Mouse (Mus musculus): ENCODE measurements at regions not wholly inside any gene's neighbourhood (a gene's known extent, or its start where the extent isn't known, plus 50 kb on each side); places are given as distances from the start of the nearest gene placed in this dataset.
A peak's percentile ranks its signal among the peaks of the same experiment; 100 is the strongest.

GRCm38 (mm10) chr1:30751138-30751907, 122.4 kb downstream of the Phf3 start:
- Histone ChIP-seq H3K27ac (no peak overlapping the region), H3K36me3 (replicated peaks) (no peaks in the 10 kb centered on the region), H3K4me3 (replicated peaks) (no peak overlapping the region), H3K9ac (no peak overlapping the region), H3K27me3 (no peaks in the 10 kb centered on the region), H3K4me1 (no peaks in the 10 kb centered on the region), H3K9me3 (no peaks in the 10 kb centered on the region), H3K4me2 (no peak overlapping the region)
- 0 out of 2 replicates have a peak, but pooled peaks have one; percentile 36 for ATAC-seq (ENCODE audit: low FRiP score)
- WGBS = 79% methylated on average over 3 of the region's 3 CpGs

GRCm38 (mm10) chr1:30741955-30742354, 131.8 kb downstream of the Phf3 start:
- no peak for ATAC-seq (ENCODE audit: low FRiP score)
- Histone ChIP-seq H3K4me2 (no peak overlapping the region), H3K4me1 (no peaks in the 10 kb centered on the region), H3K27ac (no peak overlapping the region), H3K27me3 (no peaks in the 10 kb centered on the region), H3K9ac (no peak overlapping the region), H3K4me3 (replicated peaks) (no peak overlapping the region), H3K36me3 (replicated peaks) (no peaks in the 10 kb centered on the region), H3K9me3 (no peaks in the 10 kb centered on the region)

GRCm38 (mm10) chr1:30740831-30741230, 132.9 kb downstream of the Phf3 start:
- no peak overlapping the region for H3K27ac ChIP-seq
- H3K36me3 ChIP-seq (replicated peaks) = no peaks in the 10 kb centered on the region
- H3K27me3 ChIP-seq = no peaks in the 10 kb centered on the region
- 80% methylated on average over 3 of the region's 3 CpGs for WGBS
- no peaks in the 10 kb centered on the region for H3K4me1 ChIP-seq
- no peak for ATAC-seq (ENCODE audit: low FRiP score)
- no peak overlapping the region for H3K4me3 ChIP-seq (replicated peaks)
- no peaks in the 10 kb centered on the region for H3K9me3 ChIP-seq
- no peak overlapping the region for H3K9ac ChIP-seq
- H3K4me2 ChIP-seq = no peak overlapping the region

- Histone ChIP-seq H3K27ac (no peak overlapping the region), H3K9ac (no peak overlapping the region), H3K36me3 (replicated peaks) (no peaks in the 10 kb centered on the region), H3K27me3 (no peaks in the 10 kb centered on the region), H3K4me1 (no peaks in the 10 kb centered on the region), H3K4me2 (no peak overlapping the region), H3K9me3 (no peaks in the 10 kb centered on the region), H3K4me3 (replicated peaks) (no peak overlapping the region)
- no peak for ATAC-seq (ENCODE audit: low FRiP score)
- 54% methylated on average over 2 of the region's 2 CpGs for WGBS
Observed at GRCm38 (mm10) chr1:30721519-30721918, 152.2 kb downstream of the Phf3 start.

DNA sequence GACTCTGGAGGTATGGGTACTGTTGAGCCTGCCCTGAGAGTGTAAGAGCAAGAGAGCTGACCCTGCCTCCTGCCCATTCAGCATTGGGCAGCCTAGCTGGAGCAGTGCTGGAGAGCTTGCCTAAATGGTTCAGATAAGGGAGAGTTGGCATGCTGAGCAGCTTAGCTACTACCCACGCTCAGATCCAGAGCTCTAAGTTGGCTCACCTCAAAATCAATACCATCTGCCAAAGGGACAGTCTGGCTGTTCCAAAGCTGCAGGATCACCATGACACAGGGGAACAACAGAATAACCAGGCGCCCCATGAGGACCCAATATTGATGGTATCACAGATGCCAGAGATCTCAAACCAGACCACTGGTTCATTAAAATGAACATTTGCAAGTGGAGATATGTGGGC, 152.9 kb downstream of the Phf3 start:
- H3K27me3 ChIP-seq = no peaks in the 10 kb centered on the region
- ATAC-seq (ENCODE audit: low FRiP score) = no peak
- no peak overlapping the region for H3K27ac ChIP-seq
- no peak overlapping the region for H3K9ac ChIP-seq
- no peak overlapping the region for H3K4me2 ChIP-seq
- H3K36me3 ChIP-seq (replicated peaks) = no peaks in the 10 kb centered on the region
- WGBS = 91% methylated on average over 2 of the region's 2 CpGs
- no peaks in the 10 kb centered on the region for H3K9me3 ChIP-seq
- H3K4me1 ChIP-seq = no peaks in the 10 kb centered on the region
- no peak overlapping the region for H3K4me3 ChIP-seq (replicated peaks)

GRCm38 (mm10) chr1:30718578-30718977, 155.1 kb downstream of the Phf3 start:
- no peaks in the 10 kb centered on the region for H3K36me3 ChIP-seq (replicated peaks)
- H3K4me2 ChIP-seq = no peak overlapping the region
- H3K4me3 ChIP-seq (replicated peaks) = no peak overlapping the region
- no peaks in the 10 kb centered on the region for H3K4me1 ChIP-seq
- WGBS = 74% methylated on average over 5 of the region's 5 CpGs
- no peaks in the 10 kb centered on the region for H3K27me3 ChIP-seq
- H3K9ac ChIP-seq = no peak overlapping the region
- no peak overlapping the region for H3K27ac ChIP-seq
- no peaks in the 10 kb centered on the region for H3K9me3 ChIP-seq
- ATAC-seq (ENCODE audit: low FRiP score) = no peak

DNA sequence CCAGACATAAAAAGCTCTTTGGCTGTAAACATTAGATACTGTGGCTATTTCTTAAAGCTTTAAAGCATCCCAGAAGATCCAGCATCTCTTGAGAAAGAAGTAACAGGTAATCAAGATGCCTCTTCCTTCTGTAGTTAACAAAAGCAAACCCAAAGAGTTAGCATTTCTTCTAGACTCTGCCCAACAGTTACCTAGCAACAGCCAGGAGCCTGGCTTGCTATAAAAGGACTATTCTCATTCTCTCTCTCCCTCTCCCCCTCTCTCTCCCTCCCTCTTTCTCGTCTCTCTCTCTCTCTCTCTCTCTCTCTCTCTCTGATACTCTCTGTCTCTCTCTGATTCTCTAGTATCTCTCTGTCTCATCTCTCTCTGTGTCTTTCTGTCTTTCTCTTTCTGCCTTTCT, 157.4 kb downstream of the Phf3 start:
- H3K4me2 ChIP-seq = no peak overlapping the region
- no peak overlapping the region for H3K4me3 ChIP-seq (replicated peaks)
- no peaks in the 10 kb centered on the region for H3K27me3 ChIP-seq
- WGBS = 20% methylated on average over 1 of the region's 1 CpGs
- no peak for ATAC-seq (ENCODE audit: low FRiP score)
- no peaks in the 10 kb centered on the region for H3K9me3 ChIP-seq
- no peaks in the 10 kb centered on the region for H3K4me1 ChIP-seq
- no peaks in the 10 kb centered on the region for H3K36me3 ChIP-seq (replicated peaks)
- H3K27ac ChIP-seq = no peak overlapping the region
- H3K9ac ChIP-seq = no peak overlapping the region

- no peak overlapping the region for H3K27ac ChIP-seq
- no peaks in the 10 kb centered on the region for H3K9me3 ChIP-seq
- 82% methylated on average over 3 of the region's 3 CpGs for WGBS
Observed at GRCm38 (mm10) chr1:30701116-30701515, 172.6 kb downstream of the Phf3 start.

GRCm38 (mm10) chr1:30700399-30701081, 173.2 kb downstream of the Phf3 start:
- WGBS = 44% methylated on average over 10 of the region's 10 CpGs
- peak; percentile 75; the same call in 1 of the 2 replicates for ATAC-seq (ENCODE audit: low FRiP score)

More at GRCm38 (mm10) chr1:30701116-30701515, 172.6 kb downstream of the Phf3 start:
- Histone ChIP-seq H3K27me3 (no peaks in the 10 kb centered on the region), H3K4me2 (no peak overlapping the region), H3K4me1 (no peaks in the 10 kb centered on the region), H3K36me3 (replicated peaks) (no peaks in the 10 kb centered on the region), H3K9ac (no peak overlapping the region), H3K4me3 (replicated peaks) (no peak overlapping the region)
- ATAC-seq (ENCODE audit: low FRiP score) = no peak

DNA sequence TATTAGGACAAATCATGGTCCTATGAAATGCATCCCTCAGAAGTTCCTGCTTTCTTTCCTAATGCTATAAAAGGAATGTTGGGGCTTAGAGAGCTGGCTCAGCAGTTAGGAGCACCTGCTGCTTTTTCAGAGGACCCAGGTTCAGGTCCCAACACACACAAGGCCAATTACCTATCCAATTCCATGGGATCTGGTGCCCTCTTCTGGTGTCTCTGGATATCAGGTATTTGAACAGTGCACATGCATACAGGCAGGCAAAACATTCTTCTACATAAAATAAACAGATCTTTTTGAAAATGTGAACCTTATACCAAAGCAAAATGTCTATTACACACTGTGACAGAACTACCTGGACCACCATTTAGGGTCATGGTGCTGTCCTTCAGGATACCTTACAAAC, 177.4 kb downstream of the Phf3 start:
- no peaks in the 10 kb centered on the region for H3K9me3 ChIP-seq
- ATAC-seq (ENCODE audit: low FRiP score) = no peak

More at GRCm38 (mm10) chr1:30700399-30701081, 173.2 kb downstream of the Phf3 start:
- H3K4me1 ChIP-seq = no peaks in the 10 kb centered on the region
- no peak overlapping the region for H3K9ac ChIP-seq
- H3K27ac ChIP-seq = no peak overlapping the region
- H3K36me3 ChIP-seq (replicated peaks) = no peaks in the 10 kb centered on the region
- H3K27me3 ChIP-seq = no peaks in the 10 kb centered on the region
- no peak overlapping the region for H3K4me2 ChIP-seq
- H3K4me3 ChIP-seq (replicated peaks) = no peak overlapping the region
- H3K9me3 ChIP-seq = no peaks in the 10 kb centered on the region

DNA sequence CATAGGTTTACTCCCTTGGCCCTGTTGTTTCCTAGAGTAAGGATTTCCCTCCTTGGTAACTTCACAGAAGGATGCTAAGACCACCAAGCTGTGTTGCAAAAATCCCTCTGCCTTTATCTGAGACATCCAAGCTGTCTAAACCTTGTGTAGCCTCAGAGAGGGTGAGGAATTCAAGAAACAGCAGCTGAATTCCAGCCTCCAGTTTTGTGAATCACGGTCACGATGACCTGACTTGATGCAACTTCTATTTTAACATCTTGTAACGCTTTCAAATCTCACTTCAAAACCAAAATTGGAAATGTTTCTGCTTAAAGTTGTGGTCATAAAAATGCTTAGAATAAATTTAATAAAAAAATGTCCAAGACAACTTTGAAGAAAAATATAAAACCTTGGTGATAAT, 188.4 kb downstream of the Phf3 start:
- H3K9me3 ChIP-seq = no peaks in the 10 kb centered on the region
- no peak overlapping the region for H3K4me2 ChIP-seq
- H3K4me3 ChIP-seq (replicated peaks) = no peak overlapping the region
- ATAC-seq (ENCODE audit: low FRiP score) = no peak
- WGBS = 91% methylated on average over 3 of the region's 3 CpGs
- no peaks in the 10 kb centered on the region for H3K27me3 ChIP-seq
- no peaks in the 10 kb centered on the region for H3K4me1 ChIP-seq
- H3K27ac ChIP-seq = no peak overlapping the region
- H3K36me3 ChIP-seq (replicated peaks) = no peaks in the 10 kb centered on the region
- no peak overlapping the region for H3K9ac ChIP-seq

More for the DNA sequence above, 177.4 kb downstream of the Phf3 start:
- Histone ChIP-seq H3K27me3 (no peaks in the 10 kb centered on the region), H3K9ac (no peak overlapping the region), H3K4me1 (no peaks in the 10 kb centered on the region), H3K4me3 (replicated peaks) (no peak overlapping the region), H3K4me2 (no peak overlapping the region), H3K27ac (no peak overlapping the region), H3K36me3 (replicated peaks) (no peaks in the 10 kb centered on the region)

- no peaks in the 10 kb centered on the region for H3K9me3 ChIP-seq
- no peaks in the 10 kb centered on the region for H3K36me3 ChIP-seq (replicated peaks)
- H3K27ac ChIP-seq = no peak overlapping the region
- no peak overlapping the region for H3K4me3 ChIP-seq (replicated peaks)
- 84% methylated on average over 2 of the region's 2 CpGs for WGBS
- no peaks in the 10 kb centered on the region for H3K27me3 ChIP-seq
- H3K9ac ChIP-seq = no peak overlapping the region
- no peak overlapping the region for H3K4me2 ChIP-seq
- no peaks in the 10 kb centered on the region for H3K4me1 ChIP-seq
- ATAC-seq (ENCODE audit: low FRiP score) = no peak
Observed at GRCm38 (mm10) chr1:30683889-30684288, 189.8 kb downstream of the Phf3 start.

- H3K27ac ChIP-seq = peak overlapping the region; percentile 46; the same call in 1 of the 2 replicates
- WGBS = 20% methylated on average over 2 of the region's 2 CpGs
- H3K4me2 ChIP-seq = no peak overlapping the region
- no peaks in the 10 kb centered on the region for H3K9me3 ChIP-seq
- no peaks in the 10 kb centered on the region for H3K27me3 ChIP-seq
- no peak overlapping the region for H3K4me3 ChIP-seq (replicated peaks)
- H3K36me3 ChIP-seq (replicated peaks) = no peaks in the 10 kb centered on the region
- peak; percentile 36; the same call in 1 of the 2 replicates for ATAC-seq (ENCODE audit: low FRiP score)
- H3K9ac ChIP-seq = no peak overlapping the region
- H3K4me1 ChIP-seq = peaks cover 6% of the 10 kb centered on the region; the same call in 1 of the 2 replicates
Observed at GRCm38 (mm10) chr1:30639807-30640206, 233.9 kb downstream of the Phf3 start.
